Mouse (Mus musculus) frontal cortex, adult 2 months (tissue): ENCODE results near the gene Pde4dip. TPM values are rescaled to one million over a fixed set of nuclear protein-coding genes. Genes with fewer than 3 reads are reported as not detected.

Experiments
- DNase-seq, 2 experiments: peaks; one replicate each; pipeline ENCODE4 v3.0.0; 2022; ENCODE audit warnings: low spot score in 1 of 2; ENCODE audit errors: extremely low spot score in 1 of 2
- polyA plus RNA-seq: library from polyadenylated mRNA; depleted of rRNA; stranded (reverse); fragments of >200 nt; gene quantifications from 2 replicates; pipeline ENCODE4 v1.2.3, GENCODE M21; 2012; rRNA removed

The Pde4dip gene
- 108 and 109 TPM in 2 replicates for polyA plus RNA-seq

- DNase-seq, result peak; percentile 50 to 83
Observed at GRCm38 (mm10) chr3:97888168-97888901, at the start of gene Pde4dip. Gene Pde4dip (minus strand): TSS chr3:97888707.

GRCm38 (mm10) chr3:97937945-97938266 lies 49.4 kb upstream of the Pde4dip start:
- DNase-seq, result no peak

- no peak for DNase-seq
Observed at GRCm38 (mm10) chr3:97937068-97937944, 48.8 kb upstream of the Pde4dip start.

GRCm38 (mm10) chr3:97934331-97935300 lies 46.1 kb upstream of the Pde4dip start:
- DNase-seq, result no peak

- DNase-seq, result no peak
Observed at GRCm38 (mm10) chr3:97933811-97934210, 45.3 kb upstream of the Pde4dip start.

GRCm38 (mm10) chr3:97933251-97933650 lies 44.7 kb upstream of the Pde4dip start:
- DNase-seq, result no peak

- DNase-seq, result no peak
Observed at GRCm38 (mm10) chr3:97932771-97933170, 44.3 kb upstream of the Pde4dip start.

GRCm38 (mm10) chr3:97932131-97932530 lies 43.6 kb upstream of the Pde4dip start:
- DNase-seq, result no peak

- DNase-seq, result peak; percentile 37 to 76
Observed at GRCm38 (mm10) chr3:97931310-97931885, 42.9 kb upstream of the Pde4dip start.

- no peak for DNase-seq
Observed at GRCm38 (mm10) chr3:97930787-97931158, 42.3 kb upstream of the Pde4dip start.

- no peak for DNase-seq
Observed at GRCm38 (mm10) chr3:97930141-97930786, 41.8 kb upstream of the Pde4dip start.

- DNase-seq, result peak; percentile 47 to 92
Observed at GRCm38 (mm10) chr3:97928968-97929858, 40.7 kb upstream of the Pde4dip start.

GRCm38 (mm10) chr3:97927322-97927721 lies 38.8 kb upstream of the Pde4dip start:
- no peak for DNase-seq

GRCm38 (mm10) chr3:97925246-97925645 lies 36.7 kb upstream of the Pde4dip start:
- no peak for DNase-seq

GRCm38 (mm10) chr3:97918885-97919550 lies 30.5 kb upstream of the Pde4dip start:
- no peak for DNase-seq

GRCm38 (mm10) chr3:97915081-97915480 lies 26.6 kb upstream of the Pde4dip start:
- no peak for DNase-seq

- DNase-seq, result no peak
Observed at GRCm38 (mm10) chr3:97911093-97911492, 22.6 kb upstream of the Pde4dip start.

GRCm38 (mm10) chr3:97909737-97910136 lies 21.2 kb upstream of the Pde4dip start:
- DNase-seq, result peak in 1 of 2 experiments; percentile 52
